Mouse (Mus musculus): Measurements from ENCODE around the gene Pum1. TPM values are rescaled to one million over a fixed set of nuclear protein-coding genes. Genes with fewer than 3 reads are reported as not detected.

The Pum1 gene
- polyA plus RNA-seq, 1 experiment, result 28.2 TPM

- no peak overlapping the region for H3K4me2 ChIP-seq (ENCODE audit: low read depth)
- no peaks in the 10 kb centered on the region for H3K27me3 ChIP-seq (ENCODE audit: control insufficient read depth, insufficient read depth, insufficient read length)
- TF ChIP-seq E2F4 (IDR thresholded peaks at IDR 0.05; ENCODE audit: insufficient read depth) (no peak), TCF3 (IDR thresholded peaks at IDR 0.05; ENCODE audit: insufficient read length, low read depth) (no peak), REST (IDR thresholded peaks at IDR 0.05; ENCODE audit: insufficient read depth, insufficient read length) (no peak), CEBPB (IDR thresholded peaks at IDR 0.05; ENCODE audit: insufficient read depth, poor library complexity, severe bottlenecking) (no peak), MAX (IDR thresholded peaks at IDR 0.05; ENCODE audit: low read depth) (no peak), POLR2AphosphoS2 (IDR thresholded peaks at IDR 0.05; ENCODE audit: insufficient read length, low read depth) (no peak), POLR2A (IDR thresholded peaks at IDR 0.05; ENCODE audit: insufficient read length, low read depth) (no peak), MYOD1 (IDR thresholded peaks at IDR 0.05; ENCODE audit: control insufficient read depth in 1 of 3, insufficient read length in 2 of 3, low read depth in 2 of 3) (no peak), SRF (IDR thresholded peaks at IDR 0.05; ENCODE audit: control insufficient read depth, insufficient read length, low read depth) (no peak), TCF12 (IDR thresholded peaks at IDR 0.05; ENCODE audit: insufficient read depth, poor library complexity, severe bottlenecking) (no peak), USF1 (IDR thresholded peaks at IDR 0.05; ENCODE audit: low read depth) (no peak), MYOG (IDR thresholded peaks at IDR 0.05; ENCODE audit: control insufficient read depth in 1 of 3, insufficient read depth in 1 of 3, insufficient read length in 2 of 3, low read depth in 2 of 3) (no peak)
- H3K4me3 ChIP-seq, result no peak overlapping the region
- no peak overlapping the region for H3ac ChIP-seq (ENCODE audit: control insufficient read depth, insufficient read length)
- H3K79me2 ChIP-seq (ENCODE audit: control insufficient read depth, insufficient read depth), result no peaks in the 10 kb centered on the region
- H3K36me3 ChIP-seq (ENCODE audit: control insufficient read depth, insufficient read depth), result no peaks in the 10 kb centered on the region
Observed at GRCm38 (mm10) chr4:130810845-130811244, 147.7 kb downstream of the Pum1 start.

DNA sequence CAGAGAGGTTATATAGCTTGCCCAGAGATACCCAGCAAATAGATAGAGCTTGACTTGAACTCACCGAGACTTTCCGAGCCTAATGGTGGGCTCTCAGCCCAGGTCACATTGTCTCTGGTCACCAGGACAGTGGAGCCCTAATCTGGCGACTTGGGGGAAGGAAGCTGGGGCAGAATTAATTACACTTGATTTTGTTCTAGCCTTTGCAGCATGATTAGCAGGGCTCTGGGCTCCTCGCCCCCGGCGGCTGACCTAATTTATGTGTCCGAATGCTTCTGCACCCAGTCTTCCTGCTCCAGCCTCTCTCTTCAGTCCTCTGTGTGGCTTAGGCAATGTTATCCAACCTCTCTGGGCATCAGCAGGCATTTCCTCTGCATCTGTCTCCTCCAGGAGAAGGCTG is 148.3 kb downstream of the Pum1 start:
- no peak for TF ChIP-seq REST (IDR thresholded peaks at IDR 0.05; ENCODE audit: insufficient read depth, insufficient read length)
- no peak for TF ChIP-seq MYOD1 (IDR thresholded peaks at IDR 0.05; ENCODE audit: control insufficient read depth in 1 of 3, insufficient read length in 2 of 3, low read depth in 2 of 3)
- TF ChIP-seq TCF3 (IDR thresholded peaks at IDR 0.05; ENCODE audit: insufficient read length, low read depth), result no peak
- no peak for TF ChIP-seq CEBPB (IDR thresholded peaks at IDR 0.05; ENCODE audit: insufficient read depth, poor library complexity, severe bottlenecking)
- TF ChIP-seq MYOG (IDR thresholded peaks at IDR 0.05; ENCODE audit: control insufficient read depth in 1 of 3, insufficient read depth in 1 of 3, insufficient read length in 2 of 3, low read depth in 2 of 3), result no peak
- no peak for TF ChIP-seq SRF (IDR thresholded peaks at IDR 0.05; ENCODE audit: control insufficient read depth, insufficient read length, low read depth)
- TF ChIP-seq MAX (IDR thresholded peaks at IDR 0.05; ENCODE audit: low read depth), result no peak
- H3K27me3 ChIP-seq (ENCODE audit: control insufficient read depth, insufficient read depth, insufficient read length), result no peaks in the 10 kb centered on the region
- no peaks in the 10 kb centered on the region for H3K79me2 ChIP-seq (ENCODE audit: control insufficient read depth, insufficient read depth)
- H3K4me3 ChIP-seq, result no peak overlapping the region
- no peak overlapping the region for H3ac ChIP-seq (ENCODE audit: control insufficient read depth, insufficient read length)
- H3K36me3 ChIP-seq (ENCODE audit: control insufficient read depth, insufficient read depth), result no peaks in the 10 kb centered on the region
- H3K4me2 ChIP-seq (ENCODE audit: low read depth), result no peak overlapping the region

DNA sequence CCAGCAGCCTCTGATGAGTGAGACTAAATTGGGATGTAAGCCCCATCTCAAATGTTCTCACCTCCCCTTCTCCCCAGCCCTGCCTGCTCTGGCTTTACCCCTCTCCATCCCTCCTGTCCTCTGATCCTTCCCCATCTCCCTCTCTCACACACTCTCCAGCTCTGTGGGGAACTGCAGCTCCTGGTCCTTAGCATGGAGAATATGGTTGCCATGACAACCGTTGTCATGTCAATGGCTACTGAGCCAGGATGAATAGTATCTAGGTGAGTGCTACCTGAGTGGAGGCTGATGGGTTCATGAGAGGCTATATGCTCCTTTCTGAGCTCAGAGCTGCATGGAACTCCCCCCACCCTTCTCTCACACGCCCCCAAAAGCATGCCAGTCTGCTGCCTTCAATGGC is 150.8 kb downstream of the Pum1 start:
- Histone ChIP-seq H3K27me3 (ENCODE audit: control insufficient read depth, insufficient read depth, insufficient read length) (no peaks in the 10 kb centered on the region), H3ac (ENCODE audit: control insufficient read depth, insufficient read length) (no peak overlapping the region), H3K36me3 (ENCODE audit: control insufficient read depth, insufficient read depth) (no peaks in the 10 kb centered on the region), H3K4me2 (ENCODE audit: low read depth) (no peak overlapping the region), H3K79me2 (ENCODE audit: control insufficient read depth, insufficient read depth) (no peaks in the 10 kb centered on the region), H3K4me3 (no peak overlapping the region)
- no peak for TF ChIP-seq POLR2A (IDR thresholded peaks at IDR 0.05; ENCODE audit: insufficient read length, low read depth)

GRCm38 (mm10) chr4:130814742-130815330 is 151.7 kb downstream of the Pum1 start:
- Histone ChIP-seq H3K36me3 (ENCODE audit: control insufficient read depth, insufficient read depth) (no peaks in the 10 kb centered on the region), H3ac (ENCODE audit: control insufficient read depth, insufficient read length) (no peak overlapping the region), H3K27me3 (ENCODE audit: control insufficient read depth, insufficient read depth, insufficient read length) (no peaks in the 10 kb centered on the region), H3K79me2 (ENCODE audit: control insufficient read depth, insufficient read depth) (no peaks in the 10 kb centered on the region), H3K4me3 (no peak overlapping the region), H3K4me2 (ENCODE audit: low read depth) (no peak overlapping the region)
- TF ChIP-seq USF1 (IDR thresholded peaks at IDR 0.05; ENCODE audit: low read depth) (no peak), POLR2A (IDR thresholded peaks at IDR 0.05; ENCODE audit: insufficient read length, low read depth) (no peak), CEBPB (IDR thresholded peaks at IDR 0.05; ENCODE audit: insufficient read depth, poor library complexity, severe bottlenecking) (no peak), SRF (IDR thresholded peaks at IDR 0.05; ENCODE audit: control insufficient read depth, insufficient read length, low read depth) (no peak), POLR2AphosphoS2 (IDR thresholded peaks at IDR 0.05; ENCODE audit: insufficient read length, low read depth) (no peak), TCF3 (IDR thresholded peaks at IDR 0.05; ENCODE audit: insufficient read length, low read depth) (no peak), MYOG (IDR thresholded peaks at IDR 0.05; ENCODE audit: control insufficient read depth in 1 of 3, insufficient read depth in 1 of 3, insufficient read length in 2 of 3, low read depth in 2 of 3) (no peak), MYOD1 (IDR thresholded peaks at IDR 0.05; ENCODE audit: control insufficient read depth in 1 of 3, insufficient read length in 2 of 3, low read depth in 2 of 3) (no peak), E2F4 (IDR thresholded peaks at IDR 0.05; ENCODE audit: insufficient read depth) (no peak), MAX (IDR thresholded peaks at IDR 0.05; ENCODE audit: low read depth) (no peak), TCF12 (IDR thresholded peaks at IDR 0.05; ENCODE audit: insufficient read depth, poor library complexity, severe bottlenecking) (no peak), REST (IDR thresholded peaks at IDR 0.05; ENCODE audit: insufficient read depth, insufficient read length) (no peak)

GRCm38 (mm10) chr4:130815860-130816259 is 152.7 kb downstream of the Pum1 start:
- no peak overlapping the region for H3K4me3 ChIP-seq
- H3K79me2 ChIP-seq (ENCODE audit: control insufficient read depth, insufficient read depth), result no peaks in the 10 kb centered on the region
- H3K36me3 ChIP-seq (ENCODE audit: control insufficient read depth, insufficient read depth), result no peaks in the 10 kb centered on the region
- no peak for TF ChIP-seq TCF3 (IDR thresholded peaks at IDR 0.05; ENCODE audit: insufficient read length, low read depth)
- TF ChIP-seq E2F4 (IDR thresholded peaks at IDR 0.05; ENCODE audit: insufficient read depth), result no peak
- no peak for TF ChIP-seq POLR2AphosphoS2 (IDR thresholded peaks at IDR 0.05; ENCODE audit: insufficient read length, low read depth)
- TF ChIP-seq SRF (IDR thresholded peaks at IDR 0.05; ENCODE audit: control insufficient read depth, insufficient read length, low read depth), result no peak
- TF ChIP-seq USF1 (IDR thresholded peaks at IDR 0.05; ENCODE audit: low read depth), result no peak
- TF ChIP-seq TCF12 (IDR thresholded peaks at IDR 0.05; ENCODE audit: insufficient read depth, poor library complexity, severe bottlenecking), result no peak
- TF ChIP-seq MYOD1 (IDR thresholded peaks at IDR 0.05; ENCODE audit: control insufficient read depth in 1 of 3, insufficient read length in 2 of 3, low read depth in 2 of 3), result no peak
- no peak for TF ChIP-seq MYOG (IDR thresholded peaks at IDR 0.05; ENCODE audit: control insufficient read depth in 1 of 3, insufficient read depth in 1 of 3, insufficient read length in 2 of 3, low read depth in 2 of 3)
- no peak for TF ChIP-seq REST (IDR thresholded peaks at IDR 0.05; ENCODE audit: insufficient read depth, insufficient read length)
- no peak for TF ChIP-seq POLR2A (IDR thresholded peaks at IDR 0.05; ENCODE audit: insufficient read length, low read depth)
- TF ChIP-seq CEBPB (IDR thresholded peaks at IDR 0.05; ENCODE audit: insufficient read depth, poor library complexity, severe bottlenecking), result no peak
- TF ChIP-seq MAX (IDR thresholded peaks at IDR 0.05; ENCODE audit: low read depth), result no peak
- H3K4me2 ChIP-seq (ENCODE audit: low read depth), result no peak overlapping the region
- H3K27me3 ChIP-seq (ENCODE audit: control insufficient read depth, insufficient read depth, insufficient read length), result no peaks in the 10 kb centered on the region
- H3ac ChIP-seq (ENCODE audit: control insufficient read depth, insufficient read length), result no peak overlapping the region
